Mouse (Mus musculus): Measurements from ENCODE around the gene Chn2. TPM values are rescaled to one million over a fixed set of nuclear protein-coding genes. Genes with fewer than 3 reads are reported as not detected.

Chn2 gene
- polyA plus RNA-seq, 1 experiment: 5.6 TPM

- TF ChIP-seq EP300 (IDR thresholded peaks at IDR 0.05; ENCODE audit: insufficient read depth, low read depth, low read length) (no peak), POLR2A (IDR thresholded peaks at IDR 0.05; ENCODE audit: insufficient read depth, low read length) (no peak), CTCF (IDR thresholded peaks at IDR 0.05; ENCODE audit: low read depth, low read length) (no peak)
- no peaks in the 10 kb centered on the region for H3K9me3 ChIP-seq (replicated peaks; ENCODE audit: control insufficient read depth, insufficient read depth, low read length, poor library complexity, severe bottlenecking)
- H3K27me3 ChIP-seq (ENCODE audit: control insufficient read depth, insufficient read depth, low read length, poor library complexity, severe bottlenecking): no peaks in the 10 kb centered on the region
- no peak overlapping the region for H3K4me3 ChIP-seq (ENCODE audit: low read depth, low read length)
- no peak overlapping the region for H3K9ac ChIP-seq (ENCODE audit: low read depth, poor library complexity, severe bottlenecking)
- H3K36me3 ChIP-seq (ENCODE audit: control insufficient read depth, insufficient read depth, low read length, poor library complexity, severe bottlenecking): no peaks in the 10 kb centered on the region
- H3K27ac ChIP-seq (ENCODE audit: insufficient read depth, low read length): no peak overlapping the region
- H3K4me1 ChIP-seq (ENCODE audit: control insufficient read depth, insufficient read depth, low read length): no peaks in the 10 kb centered on the region
Measured at GRCm38 (mm10) chr6:54070736-54071135, 31.4 kb downstream of the Chn2 start.

- Histone ChIP-seq H3K9ac (ENCODE audit: low read depth, poor library complexity, severe bottlenecking) (no peak overlapping the region), H3K36me3 (ENCODE audit: control insufficient read depth, insufficient read depth, low read length, poor library complexity, severe bottlenecking) (no peaks in the 10 kb centered on the region), H3K4me1 (ENCODE audit: control insufficient read depth, insufficient read depth, low read length) (no peaks in the 10 kb centered on the region), H3K4me3 (ENCODE audit: low read depth, low read length) (no peak overlapping the region), H3K9me3 (replicated peaks; ENCODE audit: control insufficient read depth, insufficient read depth, low read length, poor library complexity, severe bottlenecking) (no peaks in the 10 kb centered on the region), H3K27ac (ENCODE audit: insufficient read depth, low read length) (no peak overlapping the region), H3K27me3 (ENCODE audit: control insufficient read depth, insufficient read depth, low read length, poor library complexity, severe bottlenecking) (no peaks in the 10 kb centered on the region)
- TF ChIP-seq EP300 (IDR thresholded peaks at IDR 0.05; ENCODE audit: insufficient read depth, low read depth, low read length) (no peak), POLR2A (IDR thresholded peaks at IDR 0.05; ENCODE audit: insufficient read depth, low read length) (no peak), CTCF (IDR thresholded peaks at IDR 0.05; ENCODE audit: low read depth, low read length) (no peak)
Measured at GRCm38 (mm10) chr6:54071478-54071877, 32.1 kb downstream of the Chn2 start.

GRCm38 (mm10) chr6:54074454-54074853 lies 35.1 kb downstream of the Chn2 start:
- no peaks in the 10 kb centered on the region for H3K27me3 ChIP-seq (ENCODE audit: control insufficient read depth, insufficient read depth, low read length, poor library complexity, severe bottlenecking)
- TF ChIP-seq POLR2A (IDR thresholded peaks at IDR 0.05; ENCODE audit: insufficient read depth, low read length) (no peak), CTCF (IDR thresholded peaks at IDR 0.05; ENCODE audit: low read depth, low read length) (no peak), EP300 (IDR thresholded peaks at IDR 0.05; ENCODE audit: insufficient read depth, low read depth, low read length) (no peak)
- no peak overlapping the region for H3K4me3 ChIP-seq (ENCODE audit: low read depth, low read length)
- H3K4me1 ChIP-seq (ENCODE audit: control insufficient read depth, insufficient read depth, low read length): no peaks in the 10 kb centered on the region
- H3K27ac ChIP-seq (ENCODE audit: insufficient read depth, low read length): no peak overlapping the region
- H3K36me3 ChIP-seq (ENCODE audit: control insufficient read depth, insufficient read depth, low read length, poor library complexity, severe bottlenecking): no peaks in the 10 kb centered on the region
- no peaks in the 10 kb centered on the region for H3K9me3 ChIP-seq (replicated peaks; ENCODE audit: control insufficient read depth, insufficient read depth, low read length, poor library complexity, severe bottlenecking)
- H3K9ac ChIP-seq (ENCODE audit: low read depth, poor library complexity, severe bottlenecking): no peak overlapping the region

GRCm38 (mm10) chr6:54075419-54075818 lies 36.1 kb downstream of the Chn2 start:
- Histone ChIP-seq H3K4me3 (ENCODE audit: low read depth, low read length) (no peak overlapping the region), H3K4me1 (ENCODE audit: control insufficient read depth, insufficient read depth, low read length) (no peaks in the 10 kb centered on the region), H3K27me3 (ENCODE audit: control insufficient read depth, insufficient read depth, low read length, poor library complexity, severe bottlenecking) (no peaks in the 10 kb centered on the region), H3K9me3 (replicated peaks; ENCODE audit: control insufficient read depth, insufficient read depth, low read length, poor library complexity, severe bottlenecking) (no peaks in the 10 kb centered on the region), H3K36me3 (ENCODE audit: control insufficient read depth, insufficient read depth, low read length, poor library complexity, severe bottlenecking) (no peaks in the 10 kb centered on the region), H3K27ac (ENCODE audit: insufficient read depth, low read length) (no peak overlapping the region), H3K9ac (ENCODE audit: low read depth, poor library complexity, severe bottlenecking) (no peak overlapping the region)
- no peak for TF ChIP-seq CTCF (IDR thresholded peaks at IDR 0.05; ENCODE audit: low read depth, low read length)
- no peak for TF ChIP-seq POLR2A (IDR thresholded peaks at IDR 0.05; ENCODE audit: insufficient read depth, low read length)
- TF ChIP-seq EP300 (IDR thresholded peaks at IDR 0.05; ENCODE audit: insufficient read depth, low read depth, low read length): no peak

GRCm38 (mm10) chr6:54076625-54077024 lies 37.3 kb downstream of the Chn2 start:
- H3K9ac ChIP-seq (ENCODE audit: low read depth, poor library complexity, severe bottlenecking): no peak overlapping the region
- TF ChIP-seq CTCF (IDR thresholded peaks at IDR 0.05; ENCODE audit: low read depth, low read length) (no peak), EP300 (IDR thresholded peaks at IDR 0.05; ENCODE audit: insufficient read depth, low read depth, low read length) (no peak), POLR2A (IDR thresholded peaks at IDR 0.05; ENCODE audit: insufficient read depth, low read length) (no peak)
- H3K36me3 ChIP-seq (ENCODE audit: control insufficient read depth, insufficient read depth, low read length, poor library complexity, severe bottlenecking): no peaks in the 10 kb centered on the region
- H3K4me1 ChIP-seq (ENCODE audit: control insufficient read depth, insufficient read depth, low read length): no peaks in the 10 kb centered on the region
- no peaks in the 10 kb centered on the region for H3K27me3 ChIP-seq (ENCODE audit: control insufficient read depth, insufficient read depth, low read length, poor library complexity, severe bottlenecking)
- H3K9me3 ChIP-seq (replicated peaks; ENCODE audit: control insufficient read depth, insufficient read depth, low read length, poor library complexity, severe bottlenecking): no peaks in the 10 kb centered on the region
- H3K27ac ChIP-seq (ENCODE audit: insufficient read depth, low read length): no peak overlapping the region
- no peak overlapping the region for H3K4me3 ChIP-seq (ENCODE audit: low read depth, low read length)

- Histone ChIP-seq H3K9ac (ENCODE audit: low read depth, poor library complexity, severe bottlenecking) (no peak overlapping the region), H3K36me3 (ENCODE audit: control insufficient read depth, insufficient read depth, low read length, poor library complexity, severe bottlenecking) (no peaks in the 10 kb centered on the region), H3K27me3 (ENCODE audit: control insufficient read depth, insufficient read depth, low read length, poor library complexity, severe bottlenecking) (no peaks in the 10 kb centered on the region), H3K4me1 (ENCODE audit: control insufficient read depth, insufficient read depth, low read length) (no peaks in the 10 kb centered on the region), H3K27ac (ENCODE audit: insufficient read depth, low read length) (no peak overlapping the region), H3K4me3 (ENCODE audit: low read depth, low read length) (no peak overlapping the region), H3K9me3 (replicated peaks; ENCODE audit: control insufficient read depth, insufficient read depth, low read length, poor library complexity, severe bottlenecking) (no peaks in the 10 kb centered on the region)
- no peak for TF ChIP-seq EP300 (IDR thresholded peaks at IDR 0.05; ENCODE audit: insufficient read depth, low read depth, low read length)
- TF ChIP-seq CTCF (IDR thresholded peaks at IDR 0.05; ENCODE audit: low read depth, low read length): no peak
- no peak for TF ChIP-seq POLR2A (IDR thresholded peaks at IDR 0.05; ENCODE audit: insufficient read depth, low read length)
Measured at GRCm38 (mm10) chr6:54078269-54078668, 38.9 kb downstream of the Chn2 start.
